Mouse (Mus musculus): ENCODE measurements around the gene Faap20. TPM values are rescaled to one million over a fixed set of nuclear protein-coding genes. Genes with fewer than 3 reads are reported as not detected.

The Faap20 gene
- polyA plus RNA-seq, 1 experiment from 2014 or later, result 87.4 TPM

Other genes with a start within 250 kb of the Faap20 start
- gene Plch2, start 193.0 kb upstream of the Faap20 start, polyA plus RNA-seq (2014; fragmentation: Nextera tagmentation; extraction: Ambion mirVana), result 6.2 and 7.4 TPM in 2 replicates
- gene Pex10, start 182.8 kb upstream of the Faap20 start, polyA plus RNA-seq (2014; fragmentation: Nextera tagmentation; extraction: Ambion mirVana), result 4.2 and 4.9 TPM in 2 replicates
- gene Rer1, start 163.4 kb upstream of the Faap20 start, polyA plus RNA-seq (2014; fragmentation: Nextera tagmentation; extraction: Ambion mirVana), result 161 and 163 TPM in 2 replicates
- 7.1 and 10.6 TPM in 2 replicates for gene Morn1, start 163.2 kb upstream of the Faap20 start, polyA plus RNA-seq (2014; fragmentation: Nextera tagmentation; extraction: Ambion mirVana)
- 16.2 and 17.1 TPM in 2 replicates for gene Ski, start 27.2 kb upstream of the Faap20 start, polyA plus RNA-seq (2014; fragmentation: Nextera tagmentation; extraction: Ambion mirVana)
- gene Prkcz, start 111.6 kb downstream of the Faap20 start, polyA plus RNA-seq (2014; fragmentation: Nextera tagmentation; extraction: Ambion mirVana), result 45.4 and 52.5 TPM in 2 replicates
- gene Gabrd, start 148.3 kb downstream of the Faap20 start, polyA plus RNA-seq (2014; fragmentation: Nextera tagmentation; extraction: Ambion mirVana), result 1.2 and 1.7 TPM in 2 replicates
- 3.9 and 4.5 TPM in 2 replicates for gene Cfap74, start 159.4 kb downstream of the Faap20 start, polyA plus RNA-seq (2014; fragmentation: Nextera tagmentation; extraction: Ambion mirVana)
- 0.40 TPM in 1 of 2 replicates, not detected in the other for gene Tmem52, start 219.3 kb downstream of the Faap20 start, polyA plus RNA-seq (2014; fragmentation: Nextera tagmentation; extraction: Ambion mirVana)
- 1,105 and 1,139 TPM in 2 replicates for gene Gnb1, start 241.6 kb downstream of the Faap20 start, polyA plus RNA-seq (2014; fragmentation: Nextera tagmentation; extraction: Ambion mirVana)

Measured in forebrain, embryonic 14.5 days (tissue).